Mouse (Mus musculus): ENCODE results near the gene Scgb1b19.
"Not testable (repeated sequence)": the region's sequence is repeated elsewhere in the genome, so short reads cannot be mapped to it uniquely, and the experiment has no call there.

Gene Scgb1b19

DNA sequence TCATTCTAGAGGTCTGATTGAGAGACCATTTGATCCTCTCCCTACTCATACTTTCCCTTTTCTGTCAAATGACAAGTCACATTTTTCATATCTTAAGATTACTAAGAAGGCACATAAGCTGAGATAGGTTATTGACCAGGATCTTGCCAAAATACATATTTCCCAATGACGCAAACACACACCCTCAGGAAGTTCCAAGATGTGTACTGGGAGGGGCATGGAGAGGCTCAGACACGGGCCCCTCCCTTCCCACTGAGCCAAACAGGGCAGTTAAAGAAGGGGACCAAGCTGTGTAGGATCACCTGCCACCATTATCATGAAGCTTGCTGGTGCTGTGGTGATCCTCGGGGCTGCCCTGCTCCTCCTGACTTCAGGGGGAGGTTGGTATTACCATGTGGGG is at the start of gene Scgb1b19:
TSS of gene Scgb1b19 (plus strand) at position 301 of the 400 bp plus-strand sequence.
- not testable (repeated sequence) for DNase-seq

DNA sequence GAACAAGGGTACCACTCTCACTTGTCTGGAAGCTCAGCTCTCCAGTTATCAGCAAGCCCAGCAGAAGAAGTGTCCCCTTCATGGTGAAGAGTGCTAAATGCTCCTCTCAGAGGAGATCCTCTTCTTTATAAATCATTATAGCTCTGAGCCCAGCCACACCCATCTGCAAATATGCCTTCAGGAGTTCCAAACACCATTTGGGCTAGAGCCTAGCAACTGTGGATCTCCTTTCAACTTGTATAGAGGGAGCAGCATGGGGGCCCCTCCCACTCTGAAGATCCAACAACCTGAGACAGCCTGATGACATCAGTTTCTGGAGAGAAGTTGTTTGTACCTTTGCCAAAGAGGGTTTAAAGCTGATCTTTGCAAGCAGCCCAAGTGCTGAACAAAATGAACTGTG is 6.9 kb upstream of the Scgb1b19 start, which contains the start of gene Scgb2b19:
TSS of gene Scgb2b19 (minus strand) at position 101 of the 400 bp plus-strand sequence.
- not testable (repeated sequence) for DNase-seq

Measured in thymus, postnatal 14 days (tissue).